Comparison of ENCODE assay signal across 8 mouse cellular contexts in genomic region chr5:115732176-115732848, GRCm38 (mm10). TPM values are rescaled to one million over a fixed set of nuclear protein-coding genes. Genes with fewer than 3 reads are reported as not detected.
A peak's percentile ranks its signal among the peaks of the same experiment; 100 is the strongest.
DNase-seq lines count a peak whose midpoint lies in the region; ATAC-seq and TF ChIP-seq lines count a peak whose summit lies in the region.

No protein-coding gene starts in this region.

- H3K79me2 ChIP-seq in liver, adult 2 months (ENCODE audit: control insufficient read depth, insufficient read depth, low read length): no peaks in the 10 kb centered on the region

- H3K9me3 ChIP-seq in embryonic facial prominence, embryonic 15.5 days (replicated peaks): no peaks in the 10 kb centered on the region
- H3K9me3 ChIP-seq in heart, embryonic 12.5 days (replicated peaks): no peaks in the 10 kb centered on the region
- no peaks in the 10 kb centered on the region for H3K9me3 ChIP-seq in kidney, postnatal 0 days (replicated peaks; ENCODE audit: low read length)

- peaks cover 38% of the 10 kb centered on the region for H3K27me3 ChIP-seq in embryonic facial prominence, embryonic 15.5 days
- peaks cover 32% of the 10 kb centered on the region for H3K27me3 ChIP-seq in heart, embryonic 12.5 days (replicated peaks)
- H3K27me3 ChIP-seq in kidney, postnatal 0 days (ENCODE audit: insufficient read depth, low read length): peaks cover 16% of the 10 kb centered on the region; the same call in 1 of the 2 replicates
- peaks cover 8% of the 10 kb centered on the region for H3K27me3 ChIP-seq in liver, adult 2 months (ENCODE audit: control insufficient read depth, insufficient read depth, low read length)
- peaks cover 2% of the 10 kb centered on the region for H3K27me3 ChIP-seq in splenic B cell, adult 2 months (ENCODE audit: control insufficient read depth, insufficient read depth, low read length, poor library complexity, severe bottlenecking)

- ATAC-seq in embryonic facial prominence, embryonic 15.5 days (ENCODE audit: insufficient number of reproducible peaks, low FRiP score, low TSS enrichment, low read depth): peak; percentile 91
- ATAC-seq in heart, embryonic 12.5 days (ENCODE audit: insufficient number of reproducible peaks, low FRiP score): peak; percentile 83
- ATAC-seq in kidney, postnatal 0 days (replicated peaks; ENCODE audit: low FRiP score, low read depth): peak; percentile 92

- no peak overlapping the region for H3K27ac ChIP-seq in bone marrow macrophage, adult 2 months (ENCODE audit: insufficient read depth, low read depth, low read length)
- peak overlapping the region; percentile 58; the same call in 1 of the 2 replicates for H3K27ac ChIP-seq in embryonic facial prominence, embryonic 15.5 days (replicated peaks)
- H3K27ac ChIP-seq in heart, embryonic 12.5 days (ENCODE audit: poor library complexity, severe bottlenecking): no peak overlapping the region
- H3K27ac ChIP-seq in kidney, postnatal 0 days: peak overlapping the region; percentile 70
- H3K27ac ChIP-seq in liver, adult 2 months (replicated peaks; ENCODE audit: insufficient read depth, low read depth, low read length): no peak overlapping the region

- H3K4me2 ChIP-seq in embryonic facial prominence, embryonic 15.5 days (replicated peaks): peak overlapping the region; percentile 99
- H3K4me2 ChIP-seq in heart, embryonic 12.5 days: peak overlapping the region; percentile 100
- H3K4me2 ChIP-seq in kidney, postnatal 0 days (ENCODE audit: low read length): peak overlapping the region; percentile 99

- H3K9ac ChIP-seq in embryonic facial prominence, embryonic 15.5 days: no peak overlapping the region
- peak overlapping the region; percentile 33 for H3K9ac ChIP-seq in heart, embryonic 12.5 days
- peak overlapping the region; percentile 37; the same call in 1 of the 2 replicates for H3K9ac ChIP-seq in kidney, postnatal 0 days (ENCODE audit: low read depth, low read length)
- peak overlapping the region; percentile 55 for H3K9ac ChIP-seq in liver, adult 2 months (ENCODE audit: low read depth, low read length)

- no peaks in the 10 kb centered on the region for H3K4me1 ChIP-seq in bone marrow macrophage, adult 2 months (ENCODE audit: control insufficient read depth, insufficient read depth, low read length)
- peaks cover 18% of the 10 kb centered on the region for H3K4me1 ChIP-seq in embryonic facial prominence, embryonic 15.5 days
- H3K4me1 ChIP-seq in heart, embryonic 12.5 days (replicated peaks): peaks cover 12% of the 10 kb centered on the region
- peaks cover 12% of the 10 kb centered on the region; the same call in 1 of the 2 replicates for H3K4me1 ChIP-seq in kidney, postnatal 0 days (replicated peaks; ENCODE audit: insufficient read depth, low read length)
- peaks cover 3% of the 10 kb centered on the region for H3K4me1 ChIP-seq in liver, adult 2 months (ENCODE audit: control insufficient read depth, insufficient read depth, low read length)

- DNase-seq in 416B (ENCODE audit: low read depth): peak; percentile 98
- peak; percentile 80 for DNase-seq in kidney, postnatal 0 days (ENCODE audit: low spot score)
- DNase-seq in liver, adult 2 months (ENCODE audit: extremely low read depth, low read depth, low spot score): no peak
- DNase-seq in naive thymus-derived CD4-positive, alpha-beta T cell, adult 2 months (ENCODE audit: low read depth): peak; percentile 100
- DNase-seq in splenic B cell, adult 2 months (ENCODE audit: low read depth, low spot score): peak; percentile 94

- no peak for TF ChIP-seq POLR2A in bone marrow macrophage, adult 2 months (IDR thresholded peaks at IDR 0.05; ENCODE audit: borderline replicate concordance, low read depth, low read length)
- TF ChIP-seq POLR2A in liver, adult 2 months (IDR thresholded peaks at IDR 0.05; ENCODE audit: extremely low read depth, insufficient read depth, low read length): no peak

- under 1% methylated on average over 65 of the region's 91 CpGs for WGBS in embryonic facial prominence, embryonic 15.5 days
- WGBS in heart, embryonic 12.5 days: under 1% methylated on average over 73 of the region's 91 CpGs
- WGBS in kidney, postnatal 0 days: under 1% methylated on average over 78 of the region's 91 CpGs
- WGBS in liver, adult 2 months: 4% methylated on average over 74 of the region's 91 CpGs

- no peaks in the 10 kb centered on the region for H3K36me3 ChIP-seq in embryonic facial prominence, embryonic 15.5 days
- no peaks in the 10 kb centered on the region for H3K36me3 ChIP-seq in heart, embryonic 12.5 days
- no peaks in the 10 kb centered on the region for H3K36me3 ChIP-seq in kidney, postnatal 0 days (ENCODE audit: insufficient read depth, low read length)
- H3K36me3 ChIP-seq in liver, adult 2 months (ENCODE audit: control insufficient read depth, insufficient read depth, low read length): no peaks in the 10 kb centered on the region
- H3K36me3 ChIP-seq in splenic B cell, adult 2 months (ENCODE audit: control insufficient read depth, insufficient read depth, low read length, poor library complexity, severe bottlenecking): no peaks in the 10 kb centered on the region

- H3K4me3 ChIP-seq in bone marrow macrophage, adult 2 months (ENCODE audit: insufficient read depth, low read length): peak overlapping the region; percentile 59
- peak overlapping the region; percentile 62 for H3K4me3 ChIP-seq in embryonic facial prominence, embryonic 15.5 days (replicated peaks)
- peak overlapping the region; percentile 66 for H3K4me3 ChIP-seq in heart, embryonic 12.5 days
- peak overlapping the region; percentile 50 for H3K4me3 ChIP-seq in kidney, postnatal 0 days (replicated peaks; ENCODE audit: low read depth, low read length)
- peak overlapping the region; percentile 59; the same call in 1 of the 2 replicates for H3K4me3 ChIP-seq in liver, adult 2 months (ENCODE audit: insufficient read depth, low read depth, low read length)

- no peak for TF ChIP-seq CTCF in bone marrow macrophage, adult 2 months (IDR thresholded peaks at IDR 0.05; ENCODE audit: low read depth, low read length)
- no peak for TF ChIP-seq CTCF in kidney, postnatal 0 days (IDR thresholded peaks at IDR 0.05; ENCODE audit: low read depth)
- TF ChIP-seq CTCF in liver, adult 2 months (IDR thresholded peaks at IDR 0.05; ENCODE audit: low read depth, low read length): no peak

RNA-seq across cellular contexts. Expression of gene Bicdl1, which starts 0.9 kb away (rescaled TPM):
- 3.0 and 3.1 TPM in 2 replicates for polyA plus RNA-seq in bone marrow macrophage, adult 2 months (2012; ENCODE audit: insufficient read depth, insufficient read length, missing spikeins)
- 16.0 and 17.6 TPM in 2 replicates for polyA plus RNA-seq in embryonic facial prominence, embryonic 15.5 days (2015; fragmentation: Nextera tagmentation; extraction: Ambion mirVana)
- 5.5 and 7.9 TPM in 2 replicates for polyA plus RNA-seq in heart, embryonic 12.5 days (2016; fragmentation: Nextera tagmentation; extraction: Ambion mirVana)
- polyA plus RNA-seq in kidney, postnatal 0 days (2015; fragmentation: Nextera tagmentation; extraction: Ambion mirVana): 12.3 and 12.5 TPM in 2 replicates
- 1.1 and 1.5 TPM in 2 replicates for total RNA-seq in liver, adult 2 months (2014; rRNA removed)
- 3.1 and 3.9 TPM in 2 replicates for polyA plus RNA-seq in liver, adult 2 months (2012; rRNA removed)

Comparison
In these comparisons a context has a peak if more than half of its experiments do, and no peak if none do; other contexts are left out.
1. H3K27ac ChIP-seq: peak in embryonic facial prominence, embryonic 15.5 days (single experiment) and kidney, postnatal 0 days (single experiment); none in bone marrow macrophage, adult 2 months (single experiment), heart, embryonic 12.5 days (single experiment) and liver, adult 2 months (single experiment).
2. Peak in every context shown above with its lines, with median percentiles within 50 percentile points of each other: H3K4me3 ChIP-seq, ATAC-seq and H3K4me2 ChIP-seq.